Mouse (Mus musculus) neutrophil, adult 5-6 weeks (primary cell): Measurements from ENCODE around the gene Polr3c. TPM values are rescaled to one million over a fixed set of nuclear protein-coding genes. Genes with fewer than 3 reads are reported as not detected.

Experiments
- total RNA-seq: library from RNA; stranded (forward); fragments of 200-1000 nt; gene quantifications from 2 replicates; pipeline ENCODE4 v1.2.3, GENCODE M21; 2017

Gene Polr3c
- total RNA-seq, 1 experiment from 2014 or later: 38.3 TPM

Other genes with a start within 250 kb of the Polr3c start
- gene Hfe2, start 202.5 kb downstream of the Polr3c start, total RNA-seq: not detected in 2 replicates
- 1,984 and 2,044 TPM in 2 replicates for gene Txnip, start 169.7 kb downstream of the Polr3c start, total RNA-seq
- not detected in 2 replicates for gene Gm16253, start 150.6 kb downstream of the Polr3c start, total RNA-seq
- gene Polr3gl, start 133.4 kb downstream of the Polr3c start, total RNA-seq: 63.6 and 63.9 TPM in 2 replicates
- not detected in 2 replicates for gene Ankrd34a, start 131.0 kb downstream of the Polr3c start, total RNA-seq
- 0.23 TPM in 1 of 2 replicates, not detected in the other for gene Lix1l, start 126.5 kb downstream of the Polr3c start, total RNA-seq
- 29.0 and 39.9 TPM in 2 replicates for gene Rbm8a, start 97.7 kb downstream of the Polr3c start, total RNA-seq
- gene Pex11b, start 92.3 kb downstream of the Polr3c start, total RNA-seq: 15.1 and 19.3 TPM in 2 replicates
- gene Gm42957, start 92.2 kb downstream of the Polr3c start, total RNA-seq: 0.25 TPM in 1 of 2 replicates, not detected in the other
- gene Itga10, start 82.0 kb downstream of the Polr3c start, total RNA-seq: 0.25 and 0.35 TPM in 2 replicates
- gene Ankrd35, start 57.5 kb downstream of the Polr3c start, total RNA-seq: 0.25 and 1.0 TPM in 2 replicates
- gene Pias3, start 31.2 kb downstream of the Polr3c start, total RNA-seq: 29.4 and 36.8 TPM in 2 replicates
- 1.2 TPM in 2 replicates for gene Nudt17, start 19.1 kb downstream of the Polr3c start, total RNA-seq
- 90.6 and 95.0 TPM in 2 replicates for gene Rnf115, start within 50 bp of the Polr3c start, total RNA-seq
- 0.12 TPM in 1 of 2 replicates, not detected in the other for gene Pdzk1, start 101.7 kb upstream of the Polr3c start, total RNA-seq
- gene Cd160, start 101.7 kb upstream of the Polr3c start, total RNA-seq: 0.25 and 1.2 TPM in 2 replicates
- not detected in 2 replicates for gene Gja5, start 177.1 kb upstream of the Polr3c start, total RNA-seq
- 6.5 and 7.7 TPM in 2 replicates for gene Gpr89, start 177.7 kb upstream of the Polr3c start, total RNA-seq
- not detected in 2 replicates for gene Gja8, start 198.4 kb upstream of the Polr3c start, total RNA-seq